Mouse (Mus musculus) liver, adult (tissue): Measurements from ENCODE around the gene Hivep2.

Experiments
- GATA4 ChIP-seq: IDR thresholded peaks from 2 replicates; pipeline ENCODE4 v1.6.1; 2014; ENCODE audit warnings: mild to moderate bottlenecking, low read length; ENCODE audit not compliant: insufficient replicate concordance

The Hivep2 gene

GRCm38 (mm10) chr10:13965974-13966829 lies at the start of gene Hivep2:
Hivep2 (plus strand) TSS chr10:13966075.
- TF ChIP-seq GATA4: no peak

- TF ChIP-seq GATA4: no peak
These were observed 49.1 kb upstream of the Hivep2 start for GRCm38 (mm10) chr10:13916645-13917342.

- no peak for TF ChIP-seq GATA4
These were observed 44.1 kb upstream of the Hivep2 start for GRCm38 (mm10) chr10:13921641-13922385.

GRCm38 (mm10) chr10:13929306-13929705 lies 36.6 kb upstream of the Hivep2 start:
- no peak for TF ChIP-seq GATA4

GRCm38 (mm10) chr10:13932147-13932546 lies 33.7 kb upstream of the Hivep2 start:
- TF ChIP-seq GATA4: no peak

GRCm38 (mm10) chr10:13933320-13933719 lies 32.6 kb upstream of the Hivep2 start:
- no peak for TF ChIP-seq GATA4

- TF ChIP-seq GATA4: no peak
These were observed 30.2 kb upstream of the Hivep2 start for GRCm38 (mm10) chr10:13935646-13936045.

- no peak for TF ChIP-seq GATA4
These were observed 24.5 kb upstream of the Hivep2 start for GRCm38 (mm10) chr10:13941406-13941805.

- TF ChIP-seq GATA4: no peak
These were observed 22.2 kb upstream of the Hivep2 start for GRCm38 (mm10) chr10:13943706-13944105.

- no peak for TF ChIP-seq GATA4
These were observed 19.4 kb upstream of the Hivep2 start for GRCm38 (mm10) chr10:13946498-13946897.

- no peak for TF ChIP-seq GATA4
These were observed 2.9 kb upstream of the Hivep2 start for GRCm38 (mm10) chr10:13962965-13963364.

- no peak for TF ChIP-seq GATA4
These were observed 1.9 kb upstream of the Hivep2 start for GRCm38 (mm10) chr10:13963908-13964500.

GRCm38 (mm10) chr10:13964501-13965281 lies 1.2 kb upstream of the Hivep2 start:
- peak; percentile 16; the same call in 1 of the 2 replicates for TF ChIP-seq GATA4

GRCm38 (mm10) chr10:13965316-13965973 lies 430 bp upstream of the Hivep2 start:
- TF ChIP-seq GATA4: peak; percentile 17; the same call in 1 of the 2 replicates

GRCm38 (mm10) chr10:13966830-13967450 lies 1.1 kb downstream of the Hivep2 start:
- TF ChIP-seq GATA4: no peak
